Mouse (Mus musculus) mesoderm, embryonic 11.5 days (tissue): ENCODE data around the gene Rab11fip3.

Experiments
- DNase-seq: peaks from one replicate; pipeline ENCODE4 v3.0.0-alpha.2; 2012; ENCODE audit warnings: low read depth, low spot score

The Rab11fip3 gene

DNA sequence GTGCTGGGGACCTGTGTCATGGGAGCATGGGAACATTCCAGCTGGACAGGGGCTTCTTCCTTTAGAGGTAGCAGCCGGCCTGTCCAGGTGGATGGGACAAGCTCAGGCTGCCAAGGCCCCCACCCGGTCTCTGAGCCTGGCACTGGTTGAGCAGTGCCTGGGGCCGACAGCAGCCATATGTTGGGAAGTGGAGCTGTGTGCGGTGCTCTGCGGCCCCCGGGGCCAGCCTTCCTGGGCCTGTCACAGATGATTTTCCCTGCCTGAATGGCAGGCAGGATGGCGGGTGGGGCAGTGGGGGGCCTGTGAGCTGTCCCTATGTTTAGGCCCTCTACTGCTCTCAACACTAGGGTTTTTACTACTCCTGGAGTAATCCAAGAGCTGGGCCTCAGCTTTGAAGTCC lies 113.2 kb downstream of the Rab11fip3 start:
- no peak for DNase-seq

DNA sequence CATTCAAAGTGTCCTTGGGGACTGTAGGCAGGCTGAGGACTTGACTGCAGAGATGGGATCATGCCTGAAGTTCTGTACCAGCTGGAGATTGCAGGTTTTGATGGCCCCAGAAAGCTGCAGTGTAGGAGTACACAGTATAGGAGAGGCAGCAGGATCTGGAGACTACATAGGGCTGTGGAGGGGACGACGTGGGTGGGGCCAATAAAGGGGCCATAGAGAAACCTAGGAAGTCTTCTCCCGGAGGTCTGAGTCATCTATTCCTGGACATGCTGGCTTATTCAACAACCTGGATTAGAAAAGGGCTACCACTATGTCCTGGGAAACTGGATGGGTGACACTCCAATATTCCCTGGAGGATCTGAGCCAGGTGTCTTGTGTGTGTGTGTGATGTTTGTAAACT lies 113.6 kb downstream of the Rab11fip3 start:
- DNase-seq: no peak

DNA sequence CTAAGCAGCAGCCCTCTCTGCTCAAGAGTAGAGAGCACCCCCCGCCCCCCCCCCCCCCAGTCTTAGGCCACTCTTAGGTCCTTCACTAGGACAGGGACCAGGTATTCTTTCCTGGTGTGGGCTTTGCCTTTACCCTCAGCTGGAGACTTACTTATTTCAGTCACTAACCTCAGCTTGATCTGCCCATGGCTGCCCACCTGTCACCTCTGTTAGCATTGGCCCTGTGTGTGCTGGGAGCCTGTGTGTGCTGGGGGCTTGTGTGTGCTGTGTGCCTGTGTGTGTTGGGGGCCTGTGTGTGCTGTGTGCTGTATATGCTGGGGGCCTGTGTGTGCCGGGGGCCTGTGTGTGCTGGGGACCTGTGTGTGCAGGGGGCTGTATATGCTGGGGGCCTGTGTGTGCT lies 114.7 kb downstream of the Rab11fip3 start:
- DNase-seq: no peak

DNA sequence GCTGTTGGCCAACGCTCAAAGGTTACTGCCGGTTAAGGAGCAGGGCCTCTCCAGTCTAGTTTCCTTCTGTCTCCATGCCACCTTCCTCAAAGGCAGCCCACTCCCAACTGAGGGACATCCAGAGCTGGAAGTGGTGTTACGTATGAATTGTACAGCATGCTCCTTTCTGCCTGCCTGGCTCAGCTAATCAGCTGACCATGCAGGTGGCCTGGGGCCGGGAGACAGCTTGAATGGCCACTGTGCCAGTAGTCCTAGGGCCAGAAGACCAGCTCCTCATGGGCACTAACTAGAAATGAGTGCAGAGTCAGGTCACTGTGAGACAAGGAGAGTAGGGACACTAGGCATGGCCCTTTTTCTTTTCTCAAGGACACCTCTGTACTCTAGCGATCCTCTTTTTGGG lies 116.2 kb downstream of the Rab11fip3 start:
- no peak for DNase-seq

DNA sequence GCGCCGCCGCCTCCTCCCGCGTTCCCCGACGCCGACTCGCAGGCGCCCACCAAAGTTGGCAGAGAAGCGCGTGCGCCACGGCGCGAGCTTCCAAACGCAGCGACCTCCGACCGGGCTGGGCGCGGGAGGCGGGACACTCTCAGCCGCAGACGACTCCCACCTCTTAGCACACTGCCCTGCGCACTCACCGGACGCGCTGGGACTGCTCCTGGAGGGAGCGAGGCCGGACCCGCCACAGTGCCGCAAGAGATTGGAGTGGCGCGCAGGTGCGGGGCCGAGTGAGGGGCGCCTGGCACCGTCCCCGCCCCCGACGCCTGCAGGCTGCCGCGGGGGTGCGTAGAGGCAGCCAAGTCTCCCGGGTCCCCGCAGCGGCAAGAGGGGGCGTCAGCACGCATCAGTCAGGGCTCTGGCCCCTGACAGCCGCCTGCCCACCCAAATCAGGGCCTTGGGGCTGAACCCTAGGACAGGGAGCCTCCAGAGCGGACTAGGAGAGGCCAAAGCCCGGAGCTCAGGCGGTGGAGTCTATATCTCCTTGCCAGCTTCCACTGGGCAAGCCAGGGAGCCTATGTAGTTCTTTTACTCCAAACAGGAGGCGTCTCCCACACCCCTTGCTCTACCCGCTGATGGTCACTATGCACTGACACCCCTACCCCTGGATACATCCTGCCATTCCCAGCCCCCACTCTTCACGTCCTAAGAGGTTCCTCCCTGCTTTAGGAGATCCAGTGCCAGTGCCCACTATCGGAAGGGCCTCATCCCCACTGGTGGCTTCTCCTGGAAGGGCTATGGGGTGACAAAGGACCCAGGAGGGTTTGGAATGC lies 117.3 kb downstream of the Rab11fip3 start, which contains the start of gene A930017K11Rik:
Gene A930017K11Rik, minus strand, starts transcription at position 763 of the 821 bp plus-strand sequence.
- peak; percentile 19 for DNase-seq

DNA sequence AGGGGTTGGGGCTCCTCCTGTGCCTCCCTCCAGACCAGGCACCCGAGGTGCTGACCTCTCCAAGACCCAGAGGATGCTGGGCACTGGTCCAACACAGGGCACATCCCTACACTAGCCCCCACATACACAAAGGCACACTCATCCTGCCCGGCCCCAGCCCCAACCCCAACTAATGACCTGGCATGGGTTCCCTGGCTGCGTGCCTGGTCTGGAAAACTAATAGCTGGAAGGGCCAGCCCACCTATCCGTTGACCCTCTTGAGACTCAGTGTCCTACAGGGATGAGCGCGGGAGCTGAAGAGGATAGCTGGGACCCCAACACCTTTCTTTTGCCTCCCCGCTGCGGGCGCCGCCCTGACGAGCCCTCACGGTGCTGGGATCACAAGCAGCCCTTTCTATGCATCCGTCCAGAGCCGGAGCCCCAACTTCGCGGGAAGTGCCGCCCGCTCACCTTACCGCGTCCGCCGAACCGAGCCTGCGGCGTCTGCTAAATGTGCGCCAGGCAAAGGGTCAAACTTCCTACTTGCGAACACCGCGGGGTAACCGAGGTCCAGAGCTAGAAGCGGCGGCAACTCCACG lies 118.0 kb downstream of the Rab11fip3 start:
- no peak for DNase-seq

DNA sequence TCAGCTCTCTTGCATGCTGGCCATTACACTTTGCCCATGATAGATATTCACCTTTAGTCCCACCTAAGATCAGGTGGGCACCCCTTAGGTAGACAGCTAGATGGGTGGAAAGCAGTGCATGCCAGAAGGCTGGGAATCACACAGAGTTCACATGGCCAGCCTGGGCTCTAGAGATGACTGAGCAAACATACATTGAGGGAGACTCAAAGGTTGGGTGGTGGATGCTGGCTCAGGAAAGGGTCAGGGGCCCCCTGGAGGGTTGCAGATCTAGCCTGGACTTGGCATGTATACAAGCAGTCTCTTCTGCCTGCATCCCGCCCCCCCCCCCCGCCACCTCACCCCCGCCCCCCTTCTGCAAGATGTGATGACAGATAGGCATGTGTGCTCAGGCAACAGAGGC lies 118.6 kb downstream of the Rab11fip3 start:
- no peak for DNase-seq

DNA sequence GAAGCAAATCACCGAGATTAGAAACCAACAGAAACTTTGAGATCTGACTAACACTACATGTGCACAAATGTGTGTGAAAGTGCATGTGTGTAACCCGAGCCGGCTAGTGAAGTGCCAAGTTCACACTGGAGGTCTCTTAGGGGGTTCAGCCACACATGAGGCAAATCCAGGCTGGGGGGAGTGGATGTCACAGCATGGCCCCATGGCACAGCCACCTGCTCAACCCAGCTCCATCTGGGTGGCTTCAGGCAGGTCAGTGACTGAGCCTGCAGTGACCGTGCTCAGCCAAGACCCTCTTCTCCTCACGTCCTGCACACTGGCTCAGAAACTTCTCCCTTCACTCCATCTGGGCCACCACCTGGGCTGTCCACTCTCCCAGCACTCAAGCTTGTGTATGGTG lies 119.4 kb downstream of the Rab11fip3 start:
- no peak for DNase-seq

DNA sequence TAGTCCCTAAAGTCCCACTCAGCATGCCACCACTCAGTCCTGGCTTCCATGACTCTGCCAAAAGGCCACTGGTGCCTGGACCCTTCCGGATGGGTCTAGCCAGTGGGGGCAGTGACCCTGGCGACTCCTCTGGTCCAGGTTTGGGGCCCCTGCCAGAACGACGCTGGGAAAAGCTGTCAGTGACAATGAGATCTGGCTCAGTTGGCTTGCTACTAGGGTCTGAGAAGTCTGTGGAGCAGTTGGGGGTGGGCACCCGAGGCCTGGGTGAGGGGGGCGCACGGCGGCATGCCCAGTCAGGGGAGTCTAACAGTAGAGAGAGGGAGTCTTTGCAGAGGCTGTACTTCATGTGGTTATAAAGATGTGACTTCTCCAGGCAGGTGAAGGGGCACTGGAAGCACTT lies 121.3 kb downstream of the Rab11fip3 start:
- DNase-seq: no peak

DNA sequence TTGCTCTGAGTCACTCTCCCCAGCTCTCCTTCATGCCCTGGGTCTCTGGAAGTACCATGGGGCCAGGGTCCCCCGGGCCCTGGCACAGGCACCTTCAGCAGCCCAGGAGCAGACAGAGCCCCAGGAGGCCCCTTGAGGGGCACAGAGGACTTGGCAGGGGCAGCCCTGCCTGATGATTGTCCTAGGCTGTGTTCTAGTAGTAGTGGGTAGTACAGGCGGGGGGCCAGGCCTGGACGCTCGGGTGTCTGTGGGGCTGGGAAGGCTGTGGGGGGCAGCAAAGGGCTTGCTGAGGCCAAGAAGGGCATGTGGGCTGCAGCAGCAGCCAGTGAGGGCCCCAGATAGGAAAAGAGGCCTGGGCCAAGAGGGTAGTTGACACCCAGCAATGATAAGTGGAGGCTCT lies 121.8 kb downstream of the Rab11fip3 start:
- DNase-seq: no peak

DNA sequence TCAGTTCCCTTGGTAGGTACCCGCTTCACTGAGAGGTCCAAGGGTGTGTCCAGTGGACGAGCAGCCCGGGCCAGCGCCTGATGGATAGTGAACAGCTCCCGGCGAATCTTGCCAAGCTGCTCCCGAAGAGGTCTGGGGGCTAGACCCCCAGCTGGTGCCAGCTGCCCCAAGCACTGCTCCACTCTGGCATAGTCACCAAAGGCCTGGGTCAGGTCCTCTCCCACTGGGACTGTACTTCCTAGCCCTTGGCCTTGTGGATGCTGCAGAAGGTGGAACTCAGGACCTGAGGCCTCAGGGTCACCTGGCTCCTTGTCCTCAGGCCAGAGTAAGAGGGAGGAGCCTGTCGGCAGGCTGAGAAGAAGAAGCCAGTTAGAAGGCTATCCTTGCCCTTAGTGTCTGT lies 122.5 kb downstream of the Rab11fip3 start:
- DNase-seq: no peak

DNA sequence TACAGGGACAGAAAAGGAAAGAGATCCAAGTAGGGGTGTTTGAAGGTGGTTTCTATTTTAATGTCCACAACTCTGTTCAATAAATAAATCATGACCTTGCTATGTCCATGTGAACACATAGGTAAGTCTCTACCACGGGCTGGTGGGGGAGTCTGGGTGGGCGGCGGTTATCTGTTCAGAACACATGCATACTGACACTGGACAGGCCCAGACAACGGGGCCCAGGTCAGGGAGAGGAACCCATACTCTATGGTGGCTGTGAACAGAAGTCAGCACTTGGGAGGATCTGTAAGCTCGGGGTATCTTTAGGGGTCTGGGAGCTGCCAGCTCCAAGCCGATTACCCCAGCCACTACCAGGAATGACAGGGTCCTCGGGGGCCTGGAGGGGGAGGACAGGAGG lies 123.0 kb downstream of the Rab11fip3 start:
- no peak for DNase-seq

DNA sequence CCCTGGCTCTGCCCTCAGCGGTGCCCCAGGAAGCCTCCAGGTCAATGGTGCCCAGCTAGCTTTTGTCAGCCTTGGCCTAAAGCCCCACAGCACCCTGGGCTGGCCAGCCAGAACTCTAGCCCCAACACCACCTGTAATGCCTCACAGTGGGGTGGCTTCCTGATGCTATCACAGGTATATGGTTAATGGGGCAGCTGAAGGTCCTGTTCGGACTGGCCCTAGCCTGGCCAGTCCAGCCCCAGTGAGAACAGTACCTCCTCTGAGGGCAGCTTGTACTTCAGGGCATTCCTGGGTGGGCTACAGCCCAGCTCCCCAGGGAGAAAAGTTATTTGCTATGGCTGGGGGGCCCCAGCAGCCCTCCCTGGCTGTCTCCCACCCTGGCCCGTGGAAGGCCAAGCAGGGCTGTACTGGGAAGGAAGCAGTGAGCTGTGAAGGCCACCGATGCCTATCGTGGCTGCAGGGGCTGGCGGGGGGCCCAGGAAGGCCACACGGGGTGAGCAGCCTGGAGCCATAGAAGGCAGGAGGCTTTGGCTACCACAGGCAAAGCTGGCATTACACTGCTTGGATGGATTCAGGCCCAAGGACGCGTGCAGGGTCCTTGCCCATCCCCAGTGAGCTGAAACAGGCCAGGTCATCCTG lies 123.7 kb downstream of the Rab11fip3 start:
- no peak for DNase-seq

DNA sequence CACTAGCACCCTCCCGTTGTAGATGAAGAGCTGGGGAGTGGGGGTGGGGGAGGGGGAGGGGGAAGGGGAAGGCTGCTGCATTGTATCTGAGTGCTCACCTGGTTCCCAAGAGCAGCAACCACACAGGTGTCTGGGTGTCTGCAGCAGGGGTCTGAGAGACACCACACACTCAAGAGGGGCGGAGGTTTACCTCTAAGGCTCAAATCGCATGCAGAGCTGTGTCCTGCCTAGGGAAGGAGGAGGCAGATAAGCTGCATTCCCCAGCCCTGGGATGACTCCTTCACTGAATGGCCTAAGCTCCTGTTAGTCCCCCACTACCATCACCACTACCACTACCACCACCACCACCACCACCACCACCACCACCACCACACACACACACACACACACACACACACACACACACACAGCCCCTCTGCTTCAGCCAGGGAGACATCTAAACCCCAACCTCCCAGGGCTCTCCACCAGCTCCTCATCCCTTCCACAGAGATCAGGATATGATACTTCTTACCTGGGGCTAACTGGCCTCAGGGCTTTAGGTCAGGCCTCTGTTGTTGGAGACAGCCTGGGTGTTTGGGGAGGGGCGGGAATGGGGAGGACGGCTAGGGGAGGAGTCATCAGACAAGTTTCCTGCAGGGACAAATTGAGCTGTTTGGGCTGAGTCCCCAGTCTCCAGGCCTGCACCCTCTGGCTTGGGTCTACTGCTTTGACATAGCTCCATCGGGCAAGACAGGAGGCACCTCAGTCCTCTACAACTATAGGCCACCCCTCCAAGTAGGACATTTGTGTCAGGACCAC lies 124.8 kb downstream of the Rab11fip3 start, which contains the start of the genes Pigq and Nhlrc4:
Gene Pigq, minus strand, starts transcription at position 571 of the 798 bp plus-strand sequence.
Gene Nhlrc4, minus strand, starts transcription at position 596 of the 798 bp plus-strand sequence.
- DNase-seq: no peak

DNA sequence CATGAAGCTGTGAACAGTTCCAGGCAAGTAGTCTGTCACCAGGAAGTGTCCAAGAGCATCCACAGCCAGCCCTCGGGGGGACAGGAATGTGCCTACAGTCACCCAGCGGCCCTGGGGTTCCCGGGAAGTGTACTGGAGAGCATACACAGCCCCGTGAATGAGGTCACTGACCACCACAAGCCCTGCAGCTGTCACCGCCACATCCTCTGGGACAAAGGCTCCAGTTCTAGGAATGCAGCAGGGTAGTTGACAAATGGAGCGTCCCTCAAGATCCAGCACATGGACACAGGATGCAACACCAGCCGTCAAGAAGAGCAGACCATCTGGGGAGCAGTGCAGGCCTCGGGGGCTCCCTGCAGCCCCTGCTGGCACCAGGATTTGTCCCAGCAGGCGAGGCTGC lies 125.6 kb downstream of the Rab11fip3 start:
- DNase-seq: no peak

DNA sequence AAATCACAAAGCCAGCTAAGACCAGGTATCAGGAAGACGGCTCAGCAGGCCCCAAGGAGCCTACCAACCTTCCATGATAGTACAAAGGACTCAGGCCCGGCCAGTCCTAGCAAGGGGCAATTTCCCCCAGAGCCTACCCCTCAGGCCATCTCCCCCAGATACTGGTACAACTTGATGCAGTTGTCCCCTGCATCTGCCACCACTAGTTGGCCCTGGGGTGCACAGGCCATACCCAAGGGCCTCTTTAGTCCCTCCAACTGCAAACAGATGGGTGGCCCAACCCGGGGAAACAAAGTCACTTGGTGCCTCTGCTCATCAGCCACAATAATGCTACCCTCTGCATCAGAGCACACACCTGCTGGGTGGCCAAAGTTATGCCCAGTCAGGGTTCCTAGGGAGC lies 126.1 kb downstream of the Rab11fip3 start:
- DNase-seq: no peak

DNA sequence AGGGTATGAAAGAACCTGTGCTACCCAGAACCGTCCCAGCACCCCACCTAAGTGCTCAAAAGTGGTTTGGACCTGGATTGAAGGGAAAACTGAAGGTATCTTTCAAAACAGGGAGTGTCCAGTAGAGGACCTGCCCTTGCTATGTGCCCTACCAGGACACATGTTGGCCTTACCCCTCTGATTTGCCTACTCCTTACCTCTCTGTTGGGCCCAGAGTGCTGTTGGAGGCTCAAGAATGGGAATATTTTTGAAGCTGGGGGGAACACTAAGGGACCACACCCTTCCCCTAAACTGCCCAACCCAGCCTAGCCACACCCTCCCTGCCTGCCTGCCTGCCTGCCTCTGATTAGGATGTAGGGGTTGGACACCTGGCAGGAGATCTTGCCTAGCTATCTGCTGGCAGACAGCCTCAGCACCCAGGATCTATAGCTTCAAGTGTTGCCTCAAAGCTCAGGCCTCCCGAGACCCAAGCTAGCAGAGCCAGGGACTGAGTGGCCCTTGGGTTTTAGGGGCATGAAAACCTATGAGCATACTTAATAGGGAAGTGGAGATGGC lies 126.7 kb downstream of the Rab11fip3 start:
- no peak for DNase-seq

DNA sequence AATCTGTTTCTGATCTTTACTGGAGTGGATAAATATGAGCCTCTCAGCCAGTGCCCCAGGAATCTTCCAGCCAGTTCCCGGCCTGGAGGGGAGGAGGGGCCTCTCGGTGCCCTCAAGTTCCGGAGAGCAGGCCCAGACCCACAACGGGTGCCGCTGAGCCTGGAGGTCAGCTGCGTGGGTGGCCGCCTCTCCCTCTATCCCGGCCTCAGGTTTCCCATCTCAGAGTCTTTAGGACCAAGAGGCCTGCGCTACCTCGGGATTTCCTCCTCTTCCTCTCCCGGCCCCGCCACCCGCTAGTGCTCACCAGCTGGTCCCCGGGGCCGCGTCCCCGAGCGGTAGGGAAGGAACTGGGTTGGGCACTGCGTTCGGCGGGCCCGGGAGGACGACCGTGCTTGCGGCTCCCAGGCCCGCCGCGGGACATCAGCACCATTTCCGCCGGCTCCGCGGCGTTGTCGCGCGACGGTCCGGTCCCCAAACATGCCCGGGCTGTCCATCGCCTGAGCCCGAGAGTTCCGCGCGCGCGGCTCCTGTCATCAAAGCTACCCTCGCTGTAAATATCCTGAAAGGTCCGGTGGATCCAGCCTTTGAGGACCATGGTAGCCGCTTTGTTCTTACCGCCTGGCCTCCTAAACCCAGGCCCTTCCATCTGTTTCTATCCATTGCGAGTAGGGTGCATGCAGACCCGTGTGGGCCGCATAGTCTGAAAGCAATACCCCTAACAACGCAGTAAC lies 127.7 kb downstream of the Rab11fip3 start:
- DNase-seq: peak; percentile 71
